Mouse (Mus musculus) mesoderm, embryonic 11.5 days (tissue): ENCODE results near the gene Sema4g.

Experiments used
- DNase-seq: peaks from one replicate; pipeline ENCODE4 v3.0.0-alpha.2; 2012; ENCODE audit warnings: low read depth, low spot score

Sema4g gene

GRCm38 (mm10) chr19:44988831-44989566 is at the start of gene Sema4g:
Gene Sema4g, plus strand, starts transcription at chr19:44989101.
- peak; percentile 72 for DNase-seq

- DNase-seq = no peak
Measured at GRCm38 (mm10) chr19:44959633-44960032, 29.3 kb upstream of the Sema4g start.

GRCm38 (mm10) chr19:44965978-44966377 is 22.9 kb upstream of the Sema4g start:
- no peak for DNase-seq

GRCm38 (mm10) chr19:44968329-44968728 is 20.6 kb upstream of the Sema4g start:
- no peak for DNase-seq

GRCm38 (mm10) chr19:44976636-44977035 is 12.3 kb upstream of the Sema4g start:
- DNase-seq = no peak

GRCm38 (mm10) chr19:44977148-44977547 is 11.8 kb upstream of the Sema4g start:
- no peak for DNase-seq

- DNase-seq = no peak
Measured at GRCm38 (mm10) chr19:44980787-44981186, 8.1 kb upstream of the Sema4g start.

- DNase-seq = no peak
Measured at GRCm38 (mm10) chr19:44982477-44983115, 6.3 kb upstream of the Sema4g start.

GRCm38 (mm10) chr19:44983366-44983765 is 5.5 kb upstream of the Sema4g start:
- DNase-seq = no peak

- DNase-seq = no peak
Measured at GRCm38 (mm10) chr19:44984420-44984819, 4.5 kb upstream of the Sema4g start.

GRCm38 (mm10) chr19:44985159-44985988 is 3.5 kb upstream of the Sema4g start:
- DNase-seq = no peak

GRCm38 (mm10) chr19:44987004-44987403 is 1.9 kb upstream of the Sema4g start:
- no peak for DNase-seq

- no peak for DNase-seq
Measured at GRCm38 (mm10) chr19:44987851-44988250, 1.1 kb upstream of the Sema4g start.

GRCm38 (mm10) chr19:44988321-44988720 is 580 bp upstream of the Sema4g start:
- no peak for DNase-seq

- no peak for DNase-seq
Measured at GRCm38 (mm10) chr19:44989567-44990495, 930 bp downstream of the Sema4g start.

GRCm38 (mm10) chr19:44991031-44991430 is 2.1 kb downstream of the Sema4g start:
- DNase-seq = no peak

GRCm38 (mm10) chr19:44992246-44992645 is 3.3 kb downstream of the Sema4g start:
- DNase-seq = no peak

- DNase-seq = no peak
Measured at GRCm38 (mm10) chr19:44992712-44993111, 3.8 kb downstream of the Sema4g start.

- no peak for DNase-seq
Measured at GRCm38 (mm10) chr19:44997786-44998185, 8.9 kb downstream of the Sema4g start.

- no peak for DNase-seq
Measured at GRCm38 (mm10) chr19:44999647-45000046, 10.7 kb downstream of the Sema4g start.

- DNase-seq = no peak
Measured at GRCm38 (mm10) chr19:45002301-45002700, 13.4 kb downstream of the Sema4g start.
